8 mouse cellular contexts compared by ENCODE assay signal in the genomic region with DNA sequence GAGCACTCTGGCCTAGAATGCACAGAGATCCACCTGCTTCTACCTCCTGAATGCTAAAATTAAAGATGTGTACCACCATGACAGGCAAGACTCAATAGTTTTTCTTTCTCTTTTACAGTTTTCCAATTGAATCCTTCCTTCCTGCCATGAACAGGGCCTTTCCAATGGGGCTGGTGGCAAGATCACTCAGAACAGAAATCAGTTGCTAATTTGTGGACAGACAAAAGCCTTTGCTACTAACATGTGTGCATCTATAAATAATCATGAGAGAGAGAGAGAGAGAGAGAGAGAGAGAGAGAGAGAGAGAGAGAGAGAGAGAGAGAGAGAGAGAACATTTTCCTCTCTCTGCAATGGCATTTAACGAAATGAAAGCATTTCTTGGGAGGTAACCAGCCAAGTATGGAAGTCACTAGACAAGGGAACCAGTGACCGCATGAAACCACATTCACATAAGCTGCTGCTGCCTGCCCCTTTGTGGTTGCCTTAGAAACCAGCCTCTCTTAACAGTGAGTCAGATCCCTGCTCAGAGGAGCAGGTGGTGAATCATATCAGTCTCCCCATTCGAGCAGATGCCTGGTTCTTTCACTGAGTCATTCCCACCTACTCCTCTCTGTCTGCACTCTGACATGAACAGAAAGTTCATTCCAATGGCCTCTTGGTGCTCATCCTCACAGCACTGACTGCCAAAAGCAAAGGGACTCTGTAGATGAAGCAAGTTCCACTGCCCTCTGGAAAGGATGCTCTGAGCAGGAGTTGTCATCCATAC.
DNase-seq lines count a peak whose midpoint lies in the region; ATAC-seq and TF ChIP-seq lines count a peak whose summit lies in the region.

No protein-coding gene starts in this region.

- H3K9me3 ChIP-seq in forebrain, embryonic 15.5 days = no peaks in the 10 kb centered on the region
- no peaks in the 10 kb centered on the region for H3K9me3 ChIP-seq in neural tube, embryonic 15.5 days (replicated peaks)

- H3K9ac ChIP-seq in forebrain, embryonic 15.5 days (replicated peaks) = no peak overlapping the region
- H3K9ac ChIP-seq in neural tube, embryonic 15.5 days (replicated peaks) = no peak overlapping the region

- no peak for TF ChIP-seq CTCF in C2C12 (IDR thresholded peaks at IDR 0.05; ENCODE audit: control insufficient read depth, insufficient read depth, insufficient read length)

- WGBS in forebrain, embryonic 15.5 days = 10% methylated on average over 3 of the region's 3 CpGs
- 5% methylated on average over 3 of the region's 3 CpGs for WGBS in neural tube, embryonic 15.5 days

- no peaks in the 10 kb centered on the region for H3K36me3 ChIP-seq in C2C12 (ENCODE audit: control insufficient read depth, insufficient read depth)
- no peaks in the 10 kb centered on the region for H3K36me3 ChIP-seq in forebrain, embryonic 15.5 days
- no peaks in the 10 kb centered on the region for H3K36me3 ChIP-seq in neural tube, embryonic 15.5 days

- H3K27me3 ChIP-seq in C2C12 (ENCODE audit: control insufficient read depth, insufficient read depth, insufficient read length) = no peaks in the 10 kb centered on the region
- no peaks in the 10 kb centered on the region for H3K27me3 ChIP-seq in forebrain, embryonic 15.5 days
- H3K27me3 ChIP-seq in neural tube, embryonic 15.5 days (replicated peaks) = no peaks in the 10 kb centered on the region

- no peaks in the 10 kb centered on the region for H3K79me2 ChIP-seq in C2C12 (ENCODE audit: control insufficient read depth, insufficient read depth)

- peak overlapping the region; percentile 57 for H3K27ac ChIP-seq in forebrain, embryonic 15.5 days (replicated peaks)
- 0 out of 2 replicates have a peak overlapping the region, but pooled peaks have one; percentile 18 for H3K27ac ChIP-seq in neural tube, embryonic 15.5 days (replicated peaks)

- H3ac ChIP-seq in C2C12 (ENCODE audit: control insufficient read depth, insufficient read length, low read depth) = no peak overlapping the region

- no peaks in the 10 kb centered on the region for H3K79me3 ChIP-seq in C2C12 (ENCODE audit: low read depth)

- H3K4me2 ChIP-seq in forebrain, embryonic 15.5 days (replicated peaks) = no peak overlapping the region
- H3K4me2 ChIP-seq in neural tube, embryonic 15.5 days = no peak overlapping the region

- H3K4me1 ChIP-seq in forebrain, embryonic 15.5 days = peaks cover 14% of the 10 kb centered on the region
- peaks cover 4% of the 10 kb centered on the region for H3K4me1 ChIP-seq in neural tube, embryonic 15.5 days

- peak; percentile 4 for DNase-seq in adrenal gland, postnatal 25 days
- peak; percentile 55 to 85 for DNase-seq in layer of hippocampus, postnatal 14 days (ENCODE audit: low spot score in 2 of 2)
- no peak for DNase-seq in ovary, adult 18-20 months (ENCODE audit: low spot score)
- DNase-seq in heart, adult 9 months (ENCODE audit: low spot score in 2 of 2) = no peak

- peak; percentile 94 for ATAC-seq in forebrain, embryonic 15.5 days (replicated peaks)
- ATAC-seq in neural tube, embryonic 15.5 days (ENCODE audit: low FRiP score) = peak; percentile 84
- ATAC-seq in CD4-positive, CD25-positive, alpha-beta regulatory T cell, adult 4 months = no peak

- H3K4me3 ChIP-seq in C2C12 (ENCODE audit: insufficient read depth, poor library complexity, severe bottlenecking) = no peak overlapping the region
- no peak overlapping the region for H3K4me3 ChIP-seq in forebrain, embryonic 15.5 days
- no peak overlapping the region for H3K4me3 ChIP-seq in neural tube, embryonic 15.5 days (replicated peaks)

TF ChIP-seq in C2C12, 6 proteins besides CTCF, POLR2A, EP300 and RAD21:
- TF ChIP-seq FOSL1 (IDR thresholded peaks at IDR 0.05; ENCODE audit: insufficient read depth, low read length, poor library complexity, severe bottlenecking) = peak; percentile 90
- peak; percentile 92 for TF ChIP-seq MYOD1 (IDR thresholded peaks at IDR 0.05; ENCODE audit: control insufficient read depth, insufficient read length, low read depth)
- no peak for TF ChIP-seq CEBPB (IDR thresholded peaks at IDR 0.05; ENCODE audit: low read depth)

Comparison
In these comparisons a context has a peak if more than half of its experiments do, and no peak if none do; other contexts are left out.
1. DNase-seq: peak in adrenal gland, postnatal 25 days (single experiment) and layer of hippocampus, postnatal 14 days (2 of 2); none in ovary, adult 18-20 months (single experiment) and heart, adult 9 months (0 of 2).